Mouse (Mus musculus) MEL (cell line): ENCODE measurements around the gene Phf21a.

Experiments used
- CTCF ChIP-seq, 3 experiments: IDR thresholded peaks in 2 of 3; conservative IDR thresholded peaks in 1 of 3; 2 replicates each; pipeline ENCODE4 v1.5.1; 2011 to 2012; ENCODE audit warnings: low read length in 3 of 3, low read depth in 2 of 3, mild to moderate bottlenecking in 2 of 3, improper control_type of control experiment in 1 of 3, inconsistent platforms in 1 of 3, mixed read lengths in 1 of 3, moderate library complexity in 1 of 3; ENCODE audit not compliant: control insufficient read depth in 1 of 3, insufficient read depth in 1 of 3, poor library complexity in 1 of 3, severe bottlenecking in 1 of 3
- EP300 ChIP-seq, 2 experiments: IDR thresholded peaks; 2 replicates each; pipeline ENCODE4 v1.6.1; 2011; ENCODE audit warnings: improper control_type of control experiment in 2 of 2, low read length in 2 of 2, low read depth in 1 of 2, mild to moderate bottlenecking in 1 of 2
- ETS1 ChIP-seq: IDR thresholded peaks from 2 replicates; pipeline ENCODE4 v1.6.1; 2012; ENCODE audit warnings: low read depth, mild to moderate bottlenecking, inconsistent platforms, low read length, improper control_type of control experiment, moderate library complexity
- GATA1 ChIP-seq: IDR thresholded peaks from 2 replicates; pipeline ENCODE4 v1.6.1; 2011; ENCODE audit warnings: low read depth, low read length, improper control_type of control experiment
- JUND ChIP-seq: IDR thresholded peaks from 2 replicates; pipeline ENCODE4 v1.6.1; 2011; ENCODE audit warnings: low read depth, mild to moderate bottlenecking, improper control_type of control experiment, low read length
- MAX ChIP-seq: IDR thresholded peaks from 2 replicates; pipeline ENCODE4 v1.6.1; 2011; ENCODE audit warnings: low read length, improper control_type of control experiment
- NRF1 ChIP-seq: IDR thresholded peaks from 2 replicates; pipeline ENCODE4 v1.6.1; 2014; ENCODE audit warnings: low read depth, mild to moderate bottlenecking, inconsistent platforms, low read length, improper control_type of control experiment, moderate library complexity; ENCODE audit not compliant: poor library complexity, insufficient read depth, severe bottlenecking
- POLR2AphosphoS5 ChIP-seq: IDR thresholded peaks from 2 replicates; pipeline ENCODE4 v1.6.1; 2012; ENCODE audit warnings: low read depth, borderline replicate concordance, mild to moderate bottlenecking, inconsistent platforms, low read length, moderate library complexity, mixed read lengths
- RAD21 ChIP-seq: IDR thresholded peaks from 2 replicates; pipeline ENCODE4 v1.6.1; 2011; ENCODE audit warnings: mild to moderate bottlenecking, low read depth, low read length, improper control_type of control experiment
- TCF12 ChIP-seq: IDR thresholded peaks from 2 replicates; pipeline ENCODE4 v1.6.1; 2014; ENCODE audit warnings: low read depth, mild to moderate bottlenecking, inconsistent platforms, low read length, improper control_type of control experiment, moderate library complexity
- UBTF ChIP-seq: IDR thresholded peaks from 2 replicates; pipeline ENCODE4 v1.6.1; 2012; ENCODE audit warnings: low read depth, mild to moderate bottlenecking, inconsistent platforms, low read length, improper control_type of control experiment, moderate library complexity, borderline replicate concordance; ENCODE audit not compliant: insufficient read depth
- ZC3H11A ChIP-seq: IDR thresholded peaks from 2 replicates; pipeline ENCODE4 v1.6.1; 2012; ENCODE audit warnings: low read depth, mild to moderate bottlenecking, inconsistent platforms, low read length, improper control_type of control experiment
- ZNF384 ChIP-seq: IDR thresholded peaks from 2 replicates; pipeline ENCODE4 v1.6.1; 2012; ENCODE audit warnings: low read depth, mild to moderate bottlenecking, inconsistent platforms, low read length, improper control_type of control experiment

- TF ChIP-seq CTCF (IDR thresholded peaks at IDR 0.05 in 2 of 3, conservative IDR thresholded peaks at IDR 0.05 in 1 of 3; ENCODE audit: control insufficient read depth in 1 of 3, insufficient read depth in 1 of 3, low read depth in 2 of 3, low read length in 3 of 3, poor library complexity in 1 of 3, severe bottlenecking in 1 of 3) (no peak), EP300 (IDR thresholded peaks at IDR 0.05; ENCODE audit: low read depth in 1 of 2, low read length in 2 of 2) (no peak), TCF12 (no peak), ZC3H11A (no peak), JUND (no peak), ZNF384 (no peak), NRF1 (no peak), GATA1 (no peak), UBTF (no peak), MAX (no peak), POLR2AphosphoS5 (no peak), RAD21 (no peak), ETS1 (no peak)
These were observed 34.0 kb upstream of the Phf21a start for GRCm38 (mm10) chr2:92058936-92059335.
